Mouse (Mus musculus) cerebellum, adult 8-10 months (tissue): Measurements from ENCODE around the gene Son.
"Not testable (repeated sequence)": the region's sequence is repeated elsewhere in the genome, so short reads cannot be mapped to it uniquely, and the experiment has no call there.

Source experiments
- DNase-seq: peaks from one replicate; pipeline ENCODE4 v3.0.0; 2022

The Son gene

GRCm38 (mm10) chr16:91639636-91640035 is 7.7 kb upstream of the Son start:
- no peak for DNase-seq

DNA sequence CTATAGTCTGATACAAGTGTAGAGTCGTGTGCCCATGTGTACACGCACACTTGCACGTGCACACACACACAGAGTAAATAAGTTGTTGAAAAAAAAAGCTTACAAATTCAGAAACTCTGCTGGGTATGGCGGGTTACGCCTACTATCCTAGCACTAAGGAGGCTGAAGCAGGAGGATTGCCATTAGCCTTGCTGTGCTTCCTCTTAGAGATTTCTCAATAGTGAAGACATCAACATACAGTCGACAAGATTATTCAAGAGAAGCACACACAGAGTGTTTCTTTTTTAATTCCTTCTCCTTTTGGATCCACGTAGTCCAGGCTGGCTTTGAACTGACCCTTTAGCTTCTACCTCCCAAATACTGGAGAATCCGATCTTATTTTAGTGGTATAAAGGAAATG is 7.1 kb upstream of the Son start:
- no peak for DNase-seq

- no peak for DNase-seq
Measured at GRCm38 (mm10) chr16:91644901-91645300, 2.4 kb upstream of the Son start.

GRCm38 (mm10) chr16:91645420-91645819 is 1.9 kb upstream of the Son start:
- not testable (repeated sequence) for DNase-seq

DNA sequence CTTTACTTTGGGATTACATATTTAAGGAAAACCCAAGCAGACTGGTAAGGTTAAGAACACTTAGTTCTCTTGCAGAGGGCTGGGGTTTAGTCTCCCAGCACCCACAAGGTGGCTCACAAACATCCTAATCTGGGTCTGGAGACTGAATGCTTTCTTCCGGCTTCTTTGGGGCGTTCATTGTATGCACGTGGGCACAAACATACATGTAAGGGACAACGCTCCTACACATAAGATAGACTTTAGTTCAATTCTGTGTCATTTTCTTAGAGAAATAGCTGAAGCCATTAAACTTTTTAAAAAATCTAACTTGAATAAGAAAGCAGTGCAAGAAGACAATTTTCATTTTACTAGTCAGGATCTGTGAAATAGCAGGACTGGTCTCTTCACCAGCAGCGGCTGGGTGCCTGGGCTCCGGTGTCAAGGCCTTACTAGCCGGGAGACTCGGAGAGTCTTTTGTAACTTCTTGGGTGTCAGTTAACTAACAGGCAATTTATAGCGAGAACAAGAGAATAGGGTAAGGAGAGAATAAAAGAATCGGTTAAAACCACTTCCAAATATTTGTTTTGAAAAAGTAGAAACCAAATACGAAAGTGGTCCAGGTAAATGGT is 1.2 kb upstream of the Son start:
- no peak for DNase-seq

DNA sequence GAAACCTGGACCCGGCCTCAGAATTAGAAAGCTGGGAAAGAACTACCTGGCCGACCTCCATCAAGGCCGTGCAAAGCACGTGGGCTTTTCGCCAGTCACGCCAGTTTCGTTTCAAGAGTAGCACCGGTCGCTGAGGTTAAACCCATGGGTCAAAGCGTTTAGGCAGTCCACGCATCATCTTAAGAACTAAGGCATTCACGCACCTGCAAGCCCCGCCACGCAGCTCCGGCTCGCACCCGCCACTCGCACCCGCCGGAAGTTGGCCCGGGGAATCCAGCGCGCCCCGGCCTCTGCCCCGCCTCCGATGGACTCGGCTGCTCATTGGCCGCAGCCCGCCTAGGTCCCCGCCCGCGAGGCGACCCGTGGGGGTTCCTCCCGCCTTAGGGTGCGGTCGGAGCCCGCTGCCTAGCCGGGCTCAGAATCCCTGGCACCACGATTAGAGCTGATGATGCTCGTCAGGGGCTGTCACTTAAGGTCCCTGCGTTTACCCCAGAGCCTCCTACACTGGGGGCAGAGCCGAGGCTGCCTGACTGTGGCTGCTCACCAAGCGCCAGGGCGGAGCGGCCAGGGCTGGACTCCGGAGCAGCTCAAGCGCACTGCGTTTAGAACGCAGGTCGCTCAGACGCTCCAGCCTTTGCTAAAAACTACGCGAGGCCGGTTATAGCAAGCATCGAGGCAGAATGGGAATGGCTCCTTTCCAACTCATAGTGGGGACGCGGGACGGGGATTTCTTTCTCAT is 456 bp upstream of the Son start, which contains the start of gene Gart:
Gene Gart (minus strand): TSS at position 272 of the 739 bp plus-strand sequence.
- DNase-seq: peak; percentile 93

- peak; percentile 66 for DNase-seq
Measured at GRCm38 (mm10) chr16:91648220-91648550, 879 bp downstream of the Son start.

- no peak for DNase-seq
Measured at GRCm38 (mm10) chr16:91649246-91649645, 1.9 kb downstream of the Son start.

DNA sequence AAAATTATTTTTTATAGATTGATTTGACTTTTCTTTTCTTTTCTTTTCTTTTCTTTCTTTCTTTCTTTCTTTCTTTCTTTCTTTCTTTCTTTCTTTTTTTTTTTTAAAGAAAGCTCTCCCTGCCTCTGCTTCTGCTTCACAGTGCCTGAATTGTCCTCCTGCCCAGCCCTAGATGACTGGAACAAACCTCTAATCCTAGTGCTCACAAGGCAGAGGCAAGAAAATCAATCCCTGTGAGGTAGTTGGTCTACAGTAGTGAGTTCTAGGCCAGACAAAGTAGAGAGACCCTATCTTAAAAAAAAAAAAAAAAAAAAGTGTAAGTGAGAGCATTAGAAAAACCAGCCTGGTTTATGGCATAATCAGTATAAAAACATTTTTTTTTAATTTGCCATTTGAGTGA is 2.5 kb downstream of the Son start:
- no peak for DNase-seq

GRCm38 (mm10) chr16:91652191-91652590 is 4.9 kb downstream of the Son start:
- no peak for DNase-seq

DNA sequence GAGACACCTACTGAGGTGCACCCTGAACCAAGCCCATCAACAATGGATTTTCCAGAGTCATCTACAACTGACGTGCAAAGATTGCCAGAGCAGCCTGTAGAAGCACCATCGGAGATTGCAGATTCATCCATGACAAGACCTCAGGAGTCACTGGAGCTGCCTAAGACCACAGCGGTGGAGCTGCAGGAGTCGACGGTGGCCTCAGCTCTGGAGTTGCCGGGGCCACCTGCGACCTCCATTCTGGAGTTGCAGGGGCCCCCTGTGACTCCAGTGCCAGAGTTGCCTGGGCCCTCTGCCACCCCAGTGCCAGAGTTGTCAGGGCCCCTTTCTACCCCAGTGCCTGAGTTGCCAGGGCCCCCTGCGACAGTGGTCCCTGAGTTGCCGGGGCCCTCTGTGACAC is 8.0 kb downstream of the Son start:
- no peak for DNase-seq

DNA sequence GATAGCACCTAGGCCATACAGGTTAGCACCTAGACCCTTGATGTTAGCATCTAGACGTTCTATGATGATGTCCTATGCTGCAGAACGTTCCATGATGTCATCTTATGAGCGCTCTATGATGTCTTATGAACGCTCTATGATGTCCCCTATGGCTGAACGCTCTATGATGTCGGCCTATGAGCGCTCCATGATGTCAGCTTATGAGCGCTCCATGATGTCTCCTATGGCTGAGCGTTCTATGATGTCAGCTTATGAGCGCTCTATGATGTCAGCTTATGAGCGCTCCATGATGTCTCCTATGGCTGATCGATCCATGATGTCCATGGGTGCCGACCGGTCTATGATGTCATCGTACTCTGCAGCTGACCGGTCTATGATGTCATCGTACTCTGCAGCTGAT is 10.0 kb downstream of the Son start:
- no peak for DNase-seq

- DNase-seq: no peak
Measured at GRCm38 (mm10) chr16:91658471-91658870, 11.2 kb downstream of the Son start.

DNA sequence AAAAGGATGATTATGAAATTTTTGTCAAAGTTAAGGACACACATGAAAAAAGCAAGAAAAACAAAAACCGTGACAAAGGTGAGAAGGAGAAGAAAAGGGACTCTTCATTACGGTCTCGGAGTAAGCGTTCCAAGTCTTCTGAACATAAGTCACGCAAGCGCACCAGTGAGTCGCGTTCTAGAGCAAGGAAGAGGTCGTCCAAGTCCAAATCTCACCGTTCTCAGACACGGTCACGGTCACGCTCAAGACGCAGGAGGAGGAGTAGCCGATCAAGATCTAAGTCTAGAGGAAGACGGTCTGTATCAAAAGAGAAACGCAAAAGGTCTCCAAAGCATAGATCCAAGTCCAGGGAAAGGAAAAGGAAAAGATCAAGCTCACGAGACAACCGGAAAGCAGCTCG is 12.5 kb downstream of the Son start:
- no peak for DNase-seq

DNA sequence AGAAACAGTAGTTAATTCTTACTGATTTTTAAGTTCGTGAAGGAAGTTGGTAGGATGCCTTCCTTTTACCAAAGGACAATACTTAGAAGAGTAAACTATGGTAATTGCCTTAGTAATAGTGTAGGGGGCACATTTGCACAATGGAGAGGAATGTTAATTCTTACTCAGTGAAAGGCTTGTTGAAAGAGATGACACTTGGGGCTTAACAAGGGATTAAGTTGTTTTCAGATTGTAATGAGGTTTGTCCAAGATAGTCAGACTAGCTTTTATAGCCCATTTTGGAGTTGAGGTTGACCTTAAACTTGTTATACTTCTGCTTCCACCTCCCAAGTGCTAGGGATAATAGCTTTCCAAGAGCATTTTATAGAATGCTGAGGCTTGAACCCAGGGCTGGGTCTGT is 14.1 kb downstream of the Son start:
- DNase-seq: no peak

- DNase-seq: no peak
Measured at GRCm38 (mm10) chr16:91662336-91662735, 15.0 kb downstream of the Son start.

DNA sequence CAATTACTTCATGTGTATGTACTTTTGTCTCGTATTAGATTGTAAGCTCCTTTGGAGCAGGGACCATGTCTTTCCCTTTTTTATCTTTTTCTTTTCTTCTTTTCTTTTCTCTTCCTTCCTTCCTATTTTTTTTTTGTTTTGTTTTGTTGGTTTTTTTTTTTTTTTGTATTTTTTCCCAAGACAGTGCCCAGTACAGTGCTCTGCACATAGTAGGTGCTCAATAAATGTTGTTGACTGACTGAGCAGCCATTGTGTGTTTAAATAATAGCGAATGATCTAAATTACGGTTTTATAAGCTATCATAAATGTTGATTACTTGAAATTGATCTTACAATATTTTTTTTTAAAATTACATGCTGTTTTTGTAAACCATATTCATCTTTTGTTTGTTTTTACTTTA is 16.5 kb downstream of the Son start:
- DNase-seq: no peak

DNA sequence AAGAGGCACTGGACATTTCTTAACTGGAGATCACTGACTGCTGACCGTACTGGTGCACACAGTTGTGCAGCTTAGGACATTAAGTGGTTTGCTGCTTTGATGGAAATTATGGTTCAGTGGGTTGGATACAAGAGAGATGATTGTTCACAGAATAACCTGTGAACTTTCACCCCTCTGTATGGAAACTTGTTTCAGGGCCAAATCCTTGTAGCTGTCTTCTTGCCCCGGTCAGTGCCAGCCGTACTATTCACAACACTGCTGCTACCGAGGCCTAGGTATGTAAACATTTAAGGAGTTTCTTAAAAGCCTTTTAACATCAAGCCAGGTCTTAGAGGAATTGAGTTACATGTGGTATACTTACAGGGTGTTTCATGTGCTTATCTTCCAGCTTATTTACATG is 27.2 kb downstream of the Son start:
- no peak for DNase-seq

DNA sequence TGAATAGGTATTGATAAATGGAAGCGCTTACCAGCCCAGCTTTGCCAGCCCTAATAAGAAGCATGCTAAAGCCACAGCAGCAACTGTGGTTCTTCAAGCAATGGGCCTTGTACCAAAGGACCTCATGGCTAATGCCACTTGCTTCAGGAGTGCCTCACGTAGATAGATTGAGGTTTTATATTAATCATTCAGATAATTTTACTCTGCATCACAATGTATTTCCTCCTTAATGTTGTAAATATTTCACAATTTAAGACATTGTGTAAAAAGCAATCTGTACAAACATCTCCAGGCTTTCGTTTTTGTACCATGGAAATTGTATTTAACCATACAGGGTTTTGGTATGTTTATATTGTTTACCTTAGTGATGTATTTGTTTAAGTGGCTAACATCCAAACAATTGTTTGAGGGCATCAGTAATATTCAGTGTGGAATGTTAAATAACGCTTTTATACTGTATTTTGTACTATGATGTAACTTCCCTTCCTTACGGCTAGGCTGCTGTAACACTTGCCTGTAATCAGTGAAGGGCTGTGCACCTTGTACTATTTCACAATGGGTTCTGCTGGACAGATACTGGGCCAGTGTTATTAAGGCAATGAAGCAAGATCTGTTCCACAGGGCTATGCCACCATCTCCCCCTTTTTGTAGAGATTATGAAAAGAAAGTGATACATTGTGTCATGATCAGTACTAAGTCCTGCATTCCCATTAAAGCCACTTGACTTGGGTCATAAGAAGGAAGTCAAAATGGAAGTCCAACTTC is 31.0 kb downstream of the Son start:
- no peak for DNase-seq

- no peak for DNase-seq
Measured at GRCm38 (mm10) chr16:91680656-91681055, 33.4 kb downstream of the Son start.

GRCm38 (mm10) chr16:91685526-91685925 is 38.2 kb downstream of the Son start:
- no peak for DNase-seq

- no peak for DNase-seq
Measured at GRCm38 (mm10) chr16:91686369-91686768, 39.1 kb downstream of the Son start.

DNA sequence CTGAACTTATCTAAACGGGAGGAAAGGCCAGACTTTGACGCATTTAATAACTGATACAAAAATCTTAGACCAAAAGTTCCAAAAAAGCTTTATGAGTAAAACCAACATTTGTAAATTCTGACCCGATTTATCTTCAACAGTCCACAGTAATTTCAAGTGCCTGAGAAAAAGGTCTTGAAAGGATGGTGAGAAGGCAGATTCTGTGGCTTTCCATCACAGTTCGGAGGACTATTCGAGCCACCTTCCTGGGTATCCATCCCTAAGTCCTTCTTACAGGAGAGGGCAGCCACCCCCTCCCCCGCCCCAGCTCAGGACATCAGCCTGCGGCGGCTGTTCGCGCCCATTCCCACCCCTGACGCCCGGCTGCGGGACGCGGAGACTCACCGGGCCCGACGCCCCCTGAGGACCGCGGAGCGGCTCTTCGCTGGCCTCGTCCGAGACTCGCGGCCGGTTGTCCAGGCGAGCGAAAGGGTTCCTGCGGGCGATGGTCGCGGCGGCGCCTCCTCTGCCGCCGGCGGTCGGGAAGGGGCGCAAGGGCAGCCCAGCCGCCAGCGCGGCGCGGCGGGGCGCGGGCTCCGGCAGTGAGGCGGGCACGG is 40.8 kb downstream of the Son start:
- no peak for DNase-seq
